Mouse (Mus musculus) midbrain, embryonic 13.5 days (tissue): ENCODE results near the gene AL607142.1. TPM values are rescaled to one million over a fixed set of nuclear protein-coding genes. Genes with fewer than 3 reads are reported as not detected.

Experiments used
- ATAC-seq: fragments of 200-750 bp; cut with Nextera tagmentation; 2 replicates; pipeline ENCODE4 v1.8.0; 2017; ENCODE audit warnings: mild to moderate bottlenecking, moderate TSS enrichment, moderate library complexity
- H3K27ac ChIP-seq: fragments of 300-500 bp; sonication (generic); 2 replicates; pipeline ENCODE4 v1.5.1; 2015; ENCODE audit warnings: inconsistent platforms, mild to moderate bottlenecking, moderate library complexity
- H3K27me3 ChIP-seq: fragments of 300-500 bp; sonication (generic); 2 replicates; pipeline ENCODE4 v1.6.1; 2015; ENCODE audit warnings: mild to moderate bottlenecking, inconsistent platforms
- H3K36me3 ChIP-seq: fragments of 300-500 bp; sonication (generic); 2 replicates; pipeline ENCODE4 v1.6.1; 2015; ENCODE audit warnings: mild to moderate bottlenecking, inconsistent platforms
- H3K4me1 ChIP-seq: fragments of 300-500 bp; sonication (generic); replicated peaks from 2 replicates; pipeline ENCODE4 v1.6.1; 2015; ENCODE audit warnings: inconsistent platforms
- H3K4me2 ChIP-seq: fragments of 300-500 bp; sonication (generic); replicated peaks from 2 replicates; pipeline ENCODE4 v1.6.1; 2015; ENCODE audit warnings: moderate library complexity, mild to moderate bottlenecking, inconsistent platforms
- H3K4me3 ChIP-seq: fragments of 300-500 bp; sonication (generic); replicated peaks from 2 replicates; pipeline ENCODE4 v1.5.1; 2015; ENCODE audit warnings: mild to moderate bottlenecking, inconsistent platforms
- H3K9ac ChIP-seq: fragments of 300-500 bp; sonication (generic); replicated peaks from 2 replicates; pipeline ENCODE4 v1.6.1; 2015; ENCODE audit warnings: mild to moderate bottlenecking, inconsistent platforms
- H3K9me3 ChIP-seq: fragments of 300-500 bp; sonication (generic); 2 replicates; pipeline ENCODE4 v1.6.1; 2016; ENCODE audit warnings: mild to moderate bottlenecking, inconsistent platforms
- WGBS: fragments of 180-500 bp; shearing (Covaris S2); methylation state at CpG from one replicate; pipeline ENCODE4 v1.1.7; 2015; 5-methylcytosine and 5-hydroxymethylcytosine counted together
- polyA plus RNA-seq: library from polyadenylated mRNA; unstranded; fragments of >200 nt; fragmentation: Nextera tagmentation; extraction: Ambion mirVana; gene quantifications from 2 replicates; pipeline ENCODE4 v1.2.1, GENCODE M21; 2015

AL607142.1 gene
- polyA plus RNA-seq, 1 experiment from 2014 or later = not detected

DNA sequence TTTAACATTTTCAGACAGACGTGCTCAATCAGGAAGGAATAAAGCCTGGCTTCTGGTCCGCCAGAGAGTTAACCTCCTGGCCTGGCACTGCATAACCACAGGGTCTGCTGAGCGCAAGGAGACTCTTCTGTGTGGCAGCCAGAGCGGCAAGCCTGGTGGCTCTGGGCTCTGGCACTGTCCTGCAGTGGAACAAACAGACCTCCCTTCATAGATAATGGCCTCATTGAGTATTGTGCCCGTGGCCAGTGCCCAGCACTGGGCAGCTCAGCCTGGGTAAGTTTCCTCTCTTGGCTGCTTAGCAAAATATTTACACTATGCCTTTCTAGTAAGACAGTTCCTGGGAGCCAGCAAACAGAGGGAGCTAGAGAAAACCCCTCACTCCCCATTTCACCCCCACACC, 9.3 kb downstream of the AL607142.1 start:
- ATAC-seq = peak; percentile 53; the same call in 1 of the 2 replicates
- Histone ChIP-seq H3K4me1 (peaks cover 8% of the 10 kb centered on the region; the same call in 1 of the 2 replicates), H3K9ac (no peak overlapping the region), H3K4me2 (no peak overlapping the region), H3K27me3 (peaks cover 5% of the 10 kb centered on the region; the same call in 1 of the 2 replicates), H3K9me3 (no peaks in the 10 kb centered on the region), H3K4me3 (no peak overlapping the region), H3K36me3 (no peaks in the 10 kb centered on the region), H3K27ac (peak overlapping the region; percentile 25; the same call in 1 of the 2 replicates)
- 55% methylated on average over 5 of the region's 5 CpGs for WGBS

DNA sequence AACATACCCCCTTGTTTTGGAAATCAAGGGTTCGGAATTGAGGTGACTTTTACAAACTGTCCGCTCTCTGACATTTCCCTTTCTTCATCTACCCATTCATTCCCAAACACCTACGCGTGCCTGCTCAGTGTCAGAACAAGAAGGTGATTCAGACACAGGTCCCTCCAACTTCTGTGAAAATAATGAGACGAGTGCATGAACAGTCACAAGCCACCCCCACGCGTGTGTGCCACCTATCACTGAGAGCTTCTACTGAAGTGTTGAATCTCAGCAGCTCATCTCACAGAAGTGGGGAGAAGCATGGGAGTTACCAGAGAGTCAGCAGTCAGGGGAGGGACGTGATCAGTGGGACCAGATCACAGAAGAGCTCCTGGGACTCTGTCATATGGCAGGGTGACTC, 12.5 kb downstream of the AL607142.1 start:
- Histone ChIP-seq H3K4me1 (peaks cover 8% of the 10 kb centered on the region; the same call in 1 of the 2 replicates), H3K36me3 (no peaks in the 10 kb centered on the region), H3K9me3 (no peaks in the 10 kb centered on the region), H3K9ac (no peak overlapping the region), H3K4me3 (no peak overlapping the region), H3K4me2 (no peak overlapping the region), H3K27me3 (no peaks in the 10 kb centered on the region), H3K27ac (no peak overlapping the region)
- 89% methylated on average over 8 of the region's 8 CpGs for WGBS
- no peak for ATAC-seq

DNA sequence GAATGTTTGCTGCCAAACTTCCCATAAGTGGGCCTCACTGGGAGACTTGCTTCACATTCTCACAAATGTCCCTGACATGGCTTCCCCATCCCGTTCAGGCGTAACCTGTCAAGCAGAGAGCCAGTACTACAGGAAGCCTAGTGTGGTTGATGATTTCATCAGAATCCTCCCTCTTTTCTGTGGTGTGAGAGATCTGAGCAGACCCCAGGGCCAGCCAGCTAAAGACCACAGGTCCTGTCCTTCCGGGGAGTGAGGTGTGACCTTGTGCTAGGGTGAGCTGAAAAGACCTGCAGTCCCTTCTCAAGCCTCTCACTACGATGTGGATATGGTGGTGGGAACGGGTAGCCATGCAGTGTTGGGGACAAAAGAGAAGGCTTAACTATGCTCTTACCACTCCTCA, 17.7 kb downstream of the AL607142.1 start:
- Histone ChIP-seq H3K27me3 (no peaks in the 10 kb centered on the region), H3K4me2 (no peak overlapping the region), H3K36me3 (no peaks in the 10 kb centered on the region), H3K9ac (no peak overlapping the region), H3K4me3 (no peak overlapping the region), H3K9me3 (no peaks in the 10 kb centered on the region), H3K4me1 (no peaks in the 10 kb centered on the region), H3K27ac (no peak overlapping the region)
- no peak for ATAC-seq
- 87% methylated on average over 5 of the region's 5 CpGs for WGBS

DNA sequence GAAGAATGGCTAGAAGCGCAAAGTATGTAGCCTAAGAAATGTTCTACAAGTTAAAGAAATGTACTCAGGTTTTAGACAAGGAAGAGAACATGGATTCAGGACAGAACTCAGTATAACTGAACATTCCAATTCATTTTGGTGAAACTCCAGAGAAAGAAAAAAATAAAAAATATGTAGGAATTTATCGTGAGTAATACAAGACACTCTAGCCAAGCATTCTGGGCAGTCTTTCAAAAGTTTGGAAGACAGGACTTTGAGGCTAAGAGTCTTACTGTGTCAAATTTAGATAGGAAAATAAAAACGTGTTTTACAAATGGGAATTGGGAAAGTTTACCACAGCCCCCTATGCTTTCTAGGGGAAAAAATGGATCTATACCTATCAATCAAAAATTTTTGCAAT, 18.9 kb downstream of the AL607142.1 start:
- H3K36me3 ChIP-seq = no peaks in the 10 kb centered on the region
- H3K4me3 ChIP-seq = no peak overlapping the region
- H3K9me3 ChIP-seq = no peaks in the 10 kb centered on the region
- no peak overlapping the region for H3K9ac ChIP-seq
- H3K4me1 ChIP-seq = no peaks in the 10 kb centered on the region
- H3K4me2 ChIP-seq = no peak overlapping the region
- H3K27ac ChIP-seq = no peak overlapping the region
- 87% methylated on average over 3 of the region's 3 CpGs for WGBS
- no peak for ATAC-seq
- H3K27me3 ChIP-seq = no peaks in the 10 kb centered on the region

DNA sequence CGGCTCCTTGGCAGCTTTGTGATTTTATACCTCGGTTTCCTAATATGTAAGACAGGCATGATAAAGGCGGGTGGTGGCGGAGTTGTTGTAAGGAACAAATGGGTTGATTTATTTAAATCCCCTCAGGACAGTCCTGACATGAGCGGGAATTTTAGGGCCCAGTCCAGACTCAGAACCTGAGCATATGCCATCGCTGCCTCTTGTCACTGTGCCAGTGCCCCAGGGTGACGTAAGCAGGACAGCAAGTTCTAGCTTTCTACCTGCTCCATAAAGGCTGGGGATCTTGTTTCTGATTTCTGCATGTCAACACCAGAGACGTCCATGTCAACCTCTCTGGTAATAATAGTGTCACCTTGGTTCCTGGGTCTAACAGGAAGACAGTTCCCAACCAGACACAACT, 24.7 kb downstream of the AL607142.1 start:
- H3K27me3 ChIP-seq = no peaks in the 10 kb centered on the region
- no peak overlapping the region for H3K4me3 ChIP-seq
- no peak overlapping the region for H3K27ac ChIP-seq
- 0 out of 2 replicates have a peak, but pooled peaks cover 2% of the 10 kb centered on the region for H3K36me3 ChIP-seq
- ATAC-seq = no peak
- H3K4me1 ChIP-seq = no peaks in the 10 kb centered on the region; the same call in 1 of the 2 replicates
- H3K9me3 ChIP-seq = no peaks in the 10 kb centered on the region
- no peak overlapping the region for H3K4me2 ChIP-seq
- H3K9ac ChIP-seq = no peak overlapping the region
- 79% methylated on average over 8 of the region's 8 CpGs for WGBS

DNA sequence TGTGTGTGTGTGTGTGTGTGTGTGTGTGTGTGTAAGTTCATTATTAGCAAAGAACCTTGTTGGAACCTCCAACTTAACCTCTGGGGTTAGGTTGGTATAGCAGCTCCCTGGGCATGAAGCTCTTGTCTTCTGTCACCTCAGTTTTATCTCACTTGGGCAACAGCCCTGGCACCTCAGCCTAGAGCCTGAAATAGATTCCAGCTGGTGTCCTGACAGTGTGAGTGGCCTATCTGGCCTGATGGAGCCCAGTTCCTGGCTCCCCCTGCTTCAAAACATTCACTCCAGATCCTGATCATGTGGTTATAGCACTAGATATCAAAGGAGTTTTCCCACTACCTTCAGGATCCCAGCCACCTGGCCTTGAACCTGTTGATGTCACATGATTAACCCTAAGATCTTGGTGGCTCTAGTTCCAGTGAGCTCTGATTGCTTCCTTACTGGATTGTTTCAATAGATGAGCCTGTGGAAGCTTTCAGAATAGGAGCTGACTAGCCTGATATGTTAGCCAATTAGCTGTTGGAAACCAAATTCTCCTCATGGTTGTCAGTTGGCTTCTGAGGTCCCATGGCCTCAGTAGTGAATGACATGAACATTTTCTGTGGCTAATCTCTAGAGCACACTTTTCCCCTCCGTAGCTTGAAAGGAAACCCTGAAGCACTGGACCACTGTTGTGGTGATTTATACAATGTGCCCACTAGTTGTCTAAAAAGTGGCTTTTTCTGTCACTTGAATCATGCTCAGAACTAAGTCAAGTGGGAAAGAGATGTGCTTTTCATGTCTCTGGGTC, 27.4 kb downstream of the AL607142.1 start:
- WGBS = 78% methylated on average over 1 of the region's 1 CpGs
- Histone ChIP-seq H3K27me3 (no peaks in the 10 kb centered on the region), H3K4me1 (no peaks in the 10 kb centered on the region; the same call in 1 of the 2 replicates), H3K4me3 (no peak overlapping the region), H3K9me3 (no peaks in the 10 kb centered on the region), H3K9ac (no peak overlapping the region), H3K36me3 (peaks cover 18% of the 10 kb centered on the region; the same call in 1 of the 2 replicates), H3K27ac (no peak overlapping the region), H3K4me2 (no peak overlapping the region)
- ATAC-seq = no peak

DNA sequence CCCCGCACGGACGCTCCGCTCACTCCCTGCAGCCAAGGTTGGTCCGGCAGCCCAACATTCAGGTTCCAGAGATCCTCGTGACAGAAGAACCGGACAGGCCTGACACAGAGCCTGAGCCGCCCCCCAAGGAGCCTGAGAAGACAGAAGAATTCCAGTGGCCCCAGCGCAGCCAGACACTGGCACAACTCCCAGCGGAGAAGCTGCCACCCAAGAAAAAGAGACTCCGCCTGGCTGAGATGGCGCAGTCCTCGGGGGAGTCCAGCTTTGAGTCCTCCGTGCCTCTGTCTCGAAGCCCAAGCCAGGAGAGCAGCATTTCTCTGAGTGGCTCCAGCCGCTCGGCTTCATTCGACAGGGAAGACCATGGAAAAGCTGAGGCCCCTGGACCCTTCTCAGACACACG, 32.1 kb downstream of the AL607142.1 start:
- Histone ChIP-seq H3K9ac (no peak overlapping the region), H3K9me3 (peaks cover 17% of the 10 kb centered on the region; the same call in 1 of the 2 replicates), H3K27me3 (no peaks in the 10 kb centered on the region), H3K4me2 (no peak overlapping the region), H3K4me3 (no peak overlapping the region), H3K36me3 (peaks cover 29% of the 10 kb centered on the region), H3K27ac (no peak overlapping the region), H3K4me1 (no peaks in the 10 kb centered on the region)
- WGBS = 89% methylated on average over 19 of the region's 19 CpGs
- ATAC-seq = no peak

DNA sequence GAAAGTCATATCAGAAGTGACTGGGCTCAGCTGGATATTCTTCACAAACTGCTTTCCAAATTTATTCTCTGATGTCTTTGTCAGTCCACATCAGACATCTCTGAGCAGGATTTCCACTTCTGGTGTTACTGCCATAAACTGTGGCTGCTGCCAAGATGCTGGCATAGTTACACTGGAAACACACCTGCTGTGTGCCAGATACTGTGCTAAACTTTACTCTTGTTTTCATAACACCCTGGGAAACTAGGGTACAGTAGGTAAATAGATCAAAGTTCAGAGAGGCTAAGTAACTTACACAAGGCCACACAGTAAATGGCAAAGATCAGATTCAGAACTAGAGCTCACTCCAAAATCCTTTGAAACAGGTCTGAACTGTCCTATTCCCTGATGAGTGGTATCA, 36.4 kb downstream of the AL607142.1 start:
- Histone ChIP-seq H3K4me1 (no peaks in the 10 kb centered on the region), H3K27me3 (no peaks in the 10 kb centered on the region), H3K36me3 (peaks cover 15% of the 10 kb centered on the region), H3K4me3 (no peak overlapping the region), H3K9me3 (peaks cover 17% of the 10 kb centered on the region; the same call in 1 of the 2 replicates), H3K4me2 (no peak overlapping the region), H3K9ac (no peak overlapping the region), H3K27ac (no peak overlapping the region)
- ATAC-seq = no peak

DNA sequence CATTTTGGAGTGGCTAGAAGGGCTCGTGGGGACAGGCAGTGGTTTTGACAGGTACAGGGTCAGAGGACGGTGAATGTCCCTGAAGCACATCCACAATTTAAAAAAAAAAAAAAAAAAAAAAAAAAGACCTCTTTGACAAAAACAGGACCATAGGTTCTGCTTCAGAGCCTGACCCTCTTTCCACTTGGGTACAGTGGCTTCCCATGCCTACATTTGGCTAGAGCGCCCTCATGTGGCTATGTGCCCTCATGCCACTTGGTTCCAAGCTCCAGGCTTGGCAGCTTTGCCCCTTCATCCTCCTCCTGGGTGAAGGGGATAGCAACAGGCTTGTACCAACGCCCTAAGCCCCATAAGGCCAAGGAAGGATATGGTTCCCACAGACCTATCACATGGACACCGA, 39.8 kb downstream of the AL607142.1 start:
- Histone ChIP-seq H3K9ac (no peak overlapping the region), H3K4me3 (no peak overlapping the region), H3K36me3 (no peaks in the 10 kb centered on the region), H3K9me3 (0 out of 2 replicates have a peak, but pooled peaks cover 5% of the 10 kb centered on the region), H3K4me1 (no peaks in the 10 kb centered on the region), H3K4me2 (no peak overlapping the region), H3K27me3 (no peaks in the 10 kb centered on the region), H3K27ac (no peak overlapping the region)
- 52% methylated on average over 5 of the region's 5 CpGs for WGBS
- ATAC-seq = 0 out of 2 replicates have a peak, but pooled peaks have one; percentile 43

DNA sequence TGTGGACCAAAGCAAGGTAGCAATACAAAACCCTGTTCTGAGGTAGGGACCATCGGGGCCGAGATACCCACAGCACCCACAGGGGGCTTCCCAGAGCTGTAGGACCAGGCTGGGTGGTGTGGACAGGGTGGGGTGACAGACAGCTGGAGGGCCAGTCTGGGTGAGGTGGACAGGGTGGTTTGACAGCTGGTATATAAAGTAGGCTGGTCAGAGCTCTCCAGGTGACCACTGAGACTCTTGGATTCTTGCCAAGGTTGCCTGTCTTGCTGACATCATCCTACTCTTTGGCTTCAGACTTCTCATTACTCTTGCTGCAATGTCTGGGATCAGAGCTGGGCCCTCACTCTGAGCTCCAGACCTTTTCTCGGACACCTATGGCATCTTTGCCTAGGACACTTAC, 41.6 kb downstream of the AL607142.1 start:
- Histone ChIP-seq H3K9me3 (no peaks in the 10 kb centered on the region), H3K27me3 (no peaks in the 10 kb centered on the region), H3K9ac (no peak overlapping the region), H3K27ac (no peak overlapping the region), H3K4me3 (no peak overlapping the region), H3K36me3 (no peaks in the 10 kb centered on the region), H3K4me2 (no peak overlapping the region), H3K4me1 (no peaks in the 10 kb centered on the region)
- no peak for ATAC-seq
- WGBS = 92% methylated on average over 3 of the region's 3 CpGs

DNA sequence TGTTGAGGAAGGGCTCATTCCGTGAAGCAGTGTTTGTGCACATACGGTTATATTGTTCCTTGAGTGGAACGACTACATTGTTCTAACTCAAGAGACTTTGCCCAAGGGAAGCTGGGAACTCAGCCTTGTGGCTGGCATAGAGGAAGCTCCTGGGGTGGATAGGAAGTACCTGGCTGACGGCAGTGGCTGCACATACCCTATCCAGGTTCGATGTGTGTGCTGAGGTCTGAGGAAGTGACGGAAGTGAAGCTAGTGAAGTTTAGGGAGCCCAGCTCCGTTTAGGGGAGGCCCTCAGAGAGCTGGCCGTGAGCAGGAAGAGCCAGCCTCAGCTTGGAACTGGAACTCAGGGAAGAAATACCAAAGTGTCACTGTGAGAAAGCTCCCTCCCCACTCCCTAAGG, 43.0 kb downstream of the AL607142.1 start:
- H3K27me3 ChIP-seq = no peaks in the 10 kb centered on the region
- no peak overlapping the region for H3K27ac ChIP-seq
- no peaks in the 10 kb centered on the region for H3K36me3 ChIP-seq
- no peak for ATAC-seq
- no peaks in the 10 kb centered on the region for H3K9me3 ChIP-seq
- H3K4me2 ChIP-seq = no peak overlapping the region
- H3K4me1 ChIP-seq = no peaks in the 10 kb centered on the region
- H3K9ac ChIP-seq = no peak overlapping the region
- H3K4me3 ChIP-seq = no peak overlapping the region
- 81% methylated on average over 8 of the region's 8 CpGs for WGBS

DNA sequence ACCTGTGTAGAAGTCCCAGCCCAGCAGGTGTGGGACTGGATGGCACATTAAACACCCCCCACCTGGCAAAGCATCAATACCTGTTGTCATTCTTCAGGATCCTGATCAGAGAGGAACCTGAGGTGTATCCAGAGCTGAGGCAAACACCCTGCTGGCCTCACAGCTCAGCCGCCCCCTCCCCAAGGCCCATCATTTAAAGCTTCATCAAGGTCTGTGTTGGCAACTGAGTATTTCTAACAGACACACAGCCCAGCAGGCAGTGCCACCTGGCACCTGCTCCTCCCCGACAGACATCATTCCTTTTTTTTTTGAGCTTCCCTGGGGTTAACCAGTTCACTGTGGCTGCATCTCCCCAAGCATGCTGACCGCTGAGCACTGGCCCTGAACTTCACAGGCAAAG, 50.7 kb downstream of the AL607142.1 start:
- H3K9ac ChIP-seq = no peak overlapping the region
- H3K36me3 ChIP-seq = no peaks in the 10 kb centered on the region
- no peak for ATAC-seq
- no peaks in the 10 kb centered on the region for H3K4me1 ChIP-seq
- H3K27me3 ChIP-seq = no peaks in the 10 kb centered on the region
- no peaks in the 10 kb centered on the region for H3K9me3 ChIP-seq
- no peak overlapping the region for H3K27ac ChIP-seq
- H3K4me2 ChIP-seq = no peak overlapping the region
- H3K4me3 ChIP-seq = no peak overlapping the region
- 88% methylated on average over 3 of the region's 3 CpGs for WGBS

DNA sequence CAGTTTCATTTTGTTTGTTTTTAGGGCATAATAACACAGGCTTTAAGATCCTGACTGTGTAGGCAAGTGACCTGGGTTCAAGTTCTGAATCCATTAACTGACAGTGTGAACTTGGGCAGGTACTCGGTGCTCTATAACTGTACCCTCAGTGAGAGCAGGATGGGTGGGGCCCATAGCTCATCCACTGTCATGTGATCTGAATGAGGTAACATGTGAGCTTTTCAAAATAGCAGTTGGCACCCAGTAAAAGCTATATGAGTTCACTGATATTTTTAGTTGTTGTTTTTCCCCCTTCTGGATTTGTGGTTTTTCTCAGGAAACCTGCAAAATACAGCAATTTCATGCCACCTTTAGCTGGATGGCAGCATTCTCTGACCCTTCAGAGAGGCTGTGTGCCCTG, 51.5 kb downstream of the AL607142.1 start:
- Histone ChIP-seq H3K36me3 (no peaks in the 10 kb centered on the region), H3K4me2 (no peak overlapping the region), H3K9me3 (no peaks in the 10 kb centered on the region), H3K4me3 (no peak overlapping the region), H3K9ac (no peak overlapping the region), H3K27me3 (no peaks in the 10 kb centered on the region), H3K27ac (no peak overlapping the region), H3K4me1 (no peaks in the 10 kb centered on the region)
- WGBS = 91% methylated on average over 1 of the region's 1 CpGs
- ATAC-seq = no peak
